Mouse (Mus musculus) kidney, adult 2 months (tissue): ENCODE data around the gene Kcnv2.

Experiments used
- CTCF ChIP-seq: fragments of 200-500 bp; conservative IDR thresholded peaks from 2 replicates; pipeline ENCODE4 v1.5.1; 2011; ENCODE audit warnings: low read depth, mild to moderate bottlenecking, control low read depth, low read length, moderate library complexity, mixed read lengths; ENCODE audit not compliant: insufficient read depth, insufficient read length
- POLR2A ChIP-seq: fragments of 200-500 bp; IDR thresholded peaks from one replicate; pipeline ENCODE4 v1.6.1; 2011; ENCODE audit warnings: low read depth, low read length, control low read depth

DNA sequence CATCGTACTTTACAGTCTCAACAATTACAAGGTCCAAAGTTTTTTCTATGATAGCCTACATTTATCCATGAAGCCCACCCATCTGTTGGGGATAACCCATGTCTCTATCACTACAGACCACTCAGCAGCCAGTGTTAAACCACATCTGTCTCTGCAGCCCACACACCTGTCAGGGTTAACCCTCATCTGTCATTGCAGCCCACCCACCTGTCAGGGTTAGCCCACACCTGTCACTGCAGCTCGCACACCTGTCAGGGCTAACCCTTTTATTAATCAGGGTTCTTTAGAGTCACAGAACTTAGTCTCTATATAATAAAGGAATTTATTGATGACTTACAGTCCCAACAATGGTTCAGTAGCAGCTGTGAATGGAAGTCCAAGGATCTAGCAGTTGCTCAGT, 43.2 kb upstream of the Kcnv2 start:
- no peak for TF ChIP-seq CTCF
- no peak for TF ChIP-seq POLR2A
